Mouse (Mus musculus) hindbrain, postnatal 0 days (tissue): ENCODE data around the gene Olfm2. TPM values are rescaled to one million over a fixed set of nuclear protein-coding genes. Genes with fewer than 3 reads are reported as not detected.

ENCODE experiments used
- ATAC-seq: fragments of 200-750 bp; cut with Nextera tagmentation; 2 replicates; pipeline ENCODE4 v1.8.0; 2017; ENCODE audit warnings: mild to moderate bottlenecking, moderate TSS enrichment, moderate library complexity
- DNase-seq: peaks from one replicate; pipeline ENCODE4 v3.0.0-alpha.2; 2015; ENCODE audit warnings: low spot score
- H3K27ac ChIP-seq: fragments of 300-500 bp; sonication (generic); 2 replicates; pipeline ENCODE4 v1.5.1; 2014; ENCODE audit warnings: mild to moderate bottlenecking
- H3K27me3 ChIP-seq: fragments of 300-500 bp; sonication (generic); 2 replicates; pipeline ENCODE4 v1.6.1; 2014; ENCODE audit warnings: low read length, mixed read lengths; ENCODE audit not compliant: insufficient read depth
- H3K36me3 ChIP-seq: fragments of 300-500 bp; sonication (generic); 2 replicates; pipeline ENCODE4 v1.6.1; 2014; ENCODE audit warnings: low read length, mixed read lengths; ENCODE audit not compliant: insufficient read depth
- H3K4me1 ChIP-seq: fragments of 300-500 bp; sonication (generic); 2 replicates; pipeline ENCODE4 v1.6.1; 2014; ENCODE audit warnings: antibody characterized with exemption, low read length, mixed read lengths; ENCODE audit not compliant: insufficient read depth
- H3K4me2 ChIP-seq: fragments of 300-500 bp; sonication (generic); 2 replicates; pipeline ENCODE4 v1.6.1; 2014; ENCODE audit warnings: low read depth, mild to moderate bottlenecking, low read length, moderate library complexity, mixed read lengths
- H3K4me3 ChIP-seq: fragments of 300-500 bp; sonication (generic); 2 replicates; pipeline ENCODE4 v1.5.1; 2014; ENCODE audit warnings: low read length
- H3K9ac ChIP-seq: fragments of 300-500 bp; sonication (generic); replicated peaks from 2 replicates; pipeline ENCODE4 v1.6.1; 2014; ENCODE audit warnings: mild to moderate bottlenecking, low read length, moderate library complexity, mixed read lengths
- H3K9me3 ChIP-seq: fragments of 300-500 bp; sonication (generic); 2 replicates; pipeline ENCODE4 v1.6.1; 2016; ENCODE audit warnings: low read length, mixed read lengths
- CTCF ChIP-seq: IDR thresholded peaks from 2 replicates; pipeline ENCODE4 v1.5.1; 2016; ENCODE audit warnings: antibody characterized with exemption, control low read depth, low read depth
- WGBS: fragments of 180-500 bp; shearing (Covaris S2); extraction: QIAGEN DNeasy Blood & Tissue Kit; methylation state at CpG from one replicate; pipeline ENCODE4 v1.1.7; 2014; 5-methylcytosine and 5-hydroxymethylcytosine counted together
- polyA plus RNA-seq: library from polyadenylated mRNA; unstranded; fragments of >200 nt; fragmentation: Nextera tagmentation; extraction: Ambion mirVana; gene quantifications from 2 replicates; pipeline ENCODE4 v1.2.1, GENCODE M21; 2015
- total RNA-seq: library from RNA; depleted of rRNA; stranded (reverse); fragments of >200 nt; gene quantifications from 2 replicates; pipeline ENCODE4 v1.2.3, GENCODE M21; 2014

Gene Olfm2
- total and polyA plus RNA-seq, 2 experiments from 2014 or later: 213 to 346 TPM

DNA sequence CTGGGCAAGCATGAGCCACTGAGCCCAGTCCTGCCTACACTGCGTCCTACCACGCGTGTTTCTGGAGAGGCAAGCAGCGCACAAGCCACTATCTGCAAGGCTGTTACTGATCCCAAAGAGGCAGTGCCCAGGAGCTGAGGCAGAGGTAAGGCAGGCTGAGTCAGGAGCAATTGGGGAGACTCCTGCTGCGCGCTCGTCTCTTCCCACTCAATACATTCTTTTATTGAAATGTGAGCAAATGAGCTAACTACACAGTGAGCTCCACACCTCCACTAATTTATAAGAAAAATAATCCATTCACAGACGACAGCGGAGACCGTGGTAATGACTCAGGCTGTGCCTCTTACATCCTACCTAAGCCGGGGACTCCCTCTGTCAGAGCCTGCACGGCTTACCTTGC lies 68.3 kb downstream of the Olfm2 start:
- Histone ChIP-seq H3K36me3 (no peaks in the 10 kb centered on the region), H3K9me3 (no peaks in the 10 kb centered on the region), H3K4me1 (no peaks in the 10 kb centered on the region), H3K4me2 (no peak overlapping the region), H3K27ac (no peak overlapping the region), H3K9ac (no peak overlapping the region), H3K27me3 (no peaks in the 10 kb centered on the region), H3K4me3 (no peak overlapping the region)
- TF ChIP-seq CTCF: no peak
- WGBS: 82% methylated on average over 12 of the region's 12 CpGs
- ATAC-seq: no peak
- no peak for DNase-seq

GRCm38 (mm10) chr9:20672047-20672446 lies 74.1 kb downstream of the Olfm2 start:
- no peaks in the 10 kb centered on the region for H3K4me1 ChIP-seq
- H3K27ac ChIP-seq: no peak overlapping the region
- H3K9ac ChIP-seq: no peak overlapping the region
- DNase-seq: no peak
- H3K4me2 ChIP-seq: no peak overlapping the region
- no peaks in the 10 kb centered on the region for H3K9me3 ChIP-seq
- no peaks in the 10 kb centered on the region for H3K27me3 ChIP-seq
- no peak overlapping the region for H3K4me3 ChIP-seq
- no peaks in the 10 kb centered on the region for H3K36me3 ChIP-seq
- no peak for ATAC-seq
- 75% methylated on average over 16 of the region's 16 CpGs for WGBS
- no peak for TF ChIP-seq CTCF

GRCm38 (mm10) chr9:20668065-20668464 lies 78.1 kb downstream of the Olfm2 start:
- peaks cover 13% of the 10 kb centered on the region; the same call in 1 of the 2 replicates for H3K4me1 ChIP-seq
- peaks cover 3% of the 10 kb centered on the region; the same call in 1 of the 2 replicates for H3K36me3 ChIP-seq
- H3K9me3 ChIP-seq: no peaks in the 10 kb centered on the region
- ATAC-seq: no peak
- no peak overlapping the region for H3K9ac ChIP-seq
- H3K27ac ChIP-seq: no peak overlapping the region
- no peaks in the 10 kb centered on the region for H3K27me3 ChIP-seq
- no peak overlapping the region for H3K4me3 ChIP-seq
- DNase-seq: no peak
- WGBS: 95% methylated on average over 22 of the region's 22 CpGs
- TF ChIP-seq CTCF: no peak
- no peak overlapping the region for H3K4me2 ChIP-seq

- Histone ChIP-seq H3K4me1 (peaks cover 13% of the 10 kb centered on the region; the same call in 1 of the 2 replicates), H3K4me3 (no peak overlapping the region), H3K9me3 (no peaks in the 10 kb centered on the region), H3K9ac (no peak overlapping the region), H3K4me2 (no peak overlapping the region), H3K27me3 (no peaks in the 10 kb centered on the region), H3K27ac (no peak overlapping the region), H3K36me3 (peaks cover 13% of the 10 kb centered on the region; the same call in 1 of the 2 replicates)
- DNase-seq (no peak), ATAC-seq (no peak)
- 21% methylated on average over 7 of the region's 7 CpGs for WGBS
- no peak for TF ChIP-seq CTCF
Measured at GRCm38 (mm10) chr9:20666510-20667034, 79.6 kb downstream of the Olfm2 start.

DNA sequence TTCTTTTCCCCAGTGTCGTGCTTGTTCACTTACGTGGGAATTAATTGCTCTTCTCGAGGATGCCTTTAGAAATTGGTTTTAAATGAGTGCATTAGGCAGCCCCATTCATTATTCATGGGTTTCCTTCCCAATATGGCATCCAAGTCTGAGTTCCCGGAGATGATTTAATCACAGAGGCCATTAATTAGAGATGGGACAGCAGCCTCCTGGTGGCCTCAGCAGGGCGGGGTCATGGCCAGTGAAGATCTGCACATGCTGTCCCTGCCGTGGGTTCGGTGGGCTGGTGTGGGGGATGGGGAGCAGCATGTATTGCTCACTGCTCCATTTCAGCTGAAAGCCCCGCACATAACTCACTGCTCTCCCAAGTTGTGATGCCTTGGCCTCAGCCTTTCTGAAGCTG lies 80.2 kb downstream of the Olfm2 start:
- Histone ChIP-seq H3K27me3 (no peaks in the 10 kb centered on the region), H3K9me3 (no peaks in the 10 kb centered on the region), H3K9ac (no peak overlapping the region), H3K4me1 (peaks cover 13% of the 10 kb centered on the region; the same call in 1 of the 2 replicates), H3K27ac (no peak overlapping the region), H3K36me3 (peaks cover 18% of the 10 kb centered on the region; the same call in 1 of the 2 replicates), H3K4me2 (no peak overlapping the region), H3K4me3 (no peak overlapping the region)
- TF ChIP-seq CTCF: no peak
- DNase-seq (peak; percentile 17), ATAC-seq (no peak)
- WGBS: 17% methylated on average over 8 of the region's 8 CpGs

DNA sequence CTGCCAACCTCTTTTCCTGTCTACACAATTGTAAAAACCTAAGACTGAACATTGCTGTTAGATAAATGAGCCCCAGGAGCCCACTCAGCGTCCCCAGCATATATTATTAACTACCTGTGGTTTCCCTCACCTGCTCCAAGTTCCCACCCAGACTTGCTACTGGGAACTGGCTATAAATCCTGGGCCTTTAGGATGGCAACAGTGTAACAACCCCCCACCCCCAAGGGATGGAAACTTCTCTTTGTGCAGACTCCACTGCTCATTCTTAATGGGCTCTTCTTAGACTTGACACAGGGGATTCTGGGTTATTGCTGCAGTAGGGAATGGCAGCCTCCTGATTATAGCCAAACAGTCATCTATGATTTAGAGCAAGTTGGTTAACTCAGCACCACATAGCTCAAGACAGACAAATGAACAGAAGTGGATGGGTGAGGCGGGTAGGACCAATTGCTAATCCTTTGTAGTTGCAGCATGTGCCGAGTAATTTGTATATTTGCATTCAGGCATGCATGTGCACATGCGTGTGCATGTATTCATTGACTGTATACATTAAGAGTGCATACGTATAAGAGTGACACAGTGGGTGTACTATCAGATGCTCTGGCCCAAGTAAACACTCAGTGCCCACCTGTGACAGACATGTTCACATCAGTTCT lies 81.0 kb downstream of the Olfm2 start:
- Histone ChIP-seq H3K9ac (no peak overlapping the region), H3K27ac (peak overlapping the region; percentile 74), H3K4me1 (peaks cover 13% of the 10 kb centered on the region; the same call in 1 of the 2 replicates), H3K4me2 (no peak overlapping the region), H3K27me3 (no peaks in the 10 kb centered on the region), H3K36me3 (peaks cover 18% of the 10 kb centered on the region; the same call in 1 of the 2 replicates), H3K9me3 (no peaks in the 10 kb centered on the region), H3K4me3 (no peak overlapping the region)
- ATAC-seq: no peak
- TF ChIP-seq CTCF: no peak
- peak; percentile 24 for DNase-seq
- 69% methylated on average over 5 of the region's 5 CpGs for WGBS

DNA sequence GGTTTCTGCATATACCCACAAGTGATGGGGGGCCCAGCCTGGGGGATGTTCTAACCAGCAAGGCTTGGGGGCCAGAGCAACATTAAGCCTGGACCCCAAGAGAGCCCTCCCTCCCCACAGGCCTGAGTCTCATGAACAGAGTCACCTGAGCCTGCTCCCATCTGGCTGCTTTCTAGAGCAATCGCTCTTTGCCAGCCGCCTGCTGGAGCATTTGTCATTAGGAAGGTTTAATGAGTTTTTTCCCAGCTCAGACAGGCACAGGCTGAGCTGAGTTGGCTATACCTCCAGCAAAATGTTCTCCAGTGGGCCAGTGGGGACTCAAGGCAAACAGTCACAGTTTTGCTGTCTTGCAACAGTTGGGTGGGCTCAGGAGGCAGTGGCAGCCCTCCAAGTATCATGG lies 81.8 kb downstream of the Olfm2 start:
- Histone ChIP-seq H3K36me3 (peaks cover 18% of the 10 kb centered on the region; the same call in 1 of the 2 replicates), H3K27ac (peak overlapping the region; percentile 74), H3K4me3 (no peak overlapping the region), H3K4me2 (no peak overlapping the region), H3K27me3 (no peaks in the 10 kb centered on the region), H3K9ac (0 out of 2 replicates have a peak overlapping the region, but pooled peaks have one; percentile 9), H3K9me3 (no peaks in the 10 kb centered on the region), H3K4me1 (peaks cover 13% of the 10 kb centered on the region; the same call in 1 of the 2 replicates)
- 39% methylated on average over 2 of the region's 2 CpGs for WGBS
- DNase-seq: peak; percentile 68
- TF ChIP-seq CTCF: no peak
- peak; percentile 43 for ATAC-seq
